7 mouse cellular contexts compared by ENCODE assay signal in genomic region chr17:87530818-87531410, GRCm38 (mm10).
DNase-seq lines count a peak whose midpoint lies in the region; ATAC-seq and TF ChIP-seq lines count a peak whose summit lies in the region.

No protein-coding gene starts in this region.

- H3K9me3 ChIP-seq in megakaryocyte, embryonic 14.5 days: no peaks in the 10 kb centered on the region
- no peaks in the 10 kb centered on the region for H3K9me3 ChIP-seq in forebrain, embryonic 13.5 days (replicated peaks)
- H3K9me3 ChIP-seq in limb, embryonic 10.5 days (replicated peaks): no peaks in the 10 kb centered on the region

- 2% methylated on average over 17 of the region's 17 CpGs for WGBS in forebrain, embryonic 13.5 days
- 3% methylated on average over 17 of the region's 17 CpGs for WGBS in limb, embryonic 10.5 days
- 9% methylated on average over 17 of the region's 17 CpGs for WGBS in olfactory bulb, adult 2 months

- no peak overlapping the region; the same call in 1 of the 2 replicates for H3K27ac ChIP-seq in forebrain, embryonic 13.5 days
- peak overlapping the region; percentile 51 for H3K27ac ChIP-seq in limb, embryonic 10.5 days
- peak overlapping the region; percentile 6; the same call in 1 of the 2 replicates for H3K27ac ChIP-seq in olfactory bulb, adult 2 months (ENCODE audit: insufficient read depth, low read depth, low read length)

- peaks cover 2% of the 10 kb centered on the region for H3K27me3 ChIP-seq in megakaryocyte, embryonic 14.5 days (replicated peaks)
- H3K27me3 ChIP-seq in forebrain, embryonic 13.5 days: peaks cover 6% of the 10 kb centered on the region; the same call in 1 of the 2 replicates
- peaks cover 10% of the 10 kb centered on the region; the same call in 1 of the 2 replicates for H3K27me3 ChIP-seq in limb, embryonic 10.5 days (ENCODE audit: low read depth, poor library complexity, severe bottlenecking)

- H3K9ac ChIP-seq in forebrain, embryonic 13.5 days: peak overlapping the region; percentile 55

- H3K4me1 ChIP-seq in megakaryocyte, embryonic 14.5 days: peaks cover 37% of the 10 kb centered on the region
- H3K4me1 ChIP-seq in forebrain, embryonic 13.5 days: peaks cover 27% of the 10 kb centered on the region
- H3K4me1 ChIP-seq in limb, embryonic 10.5 days: peaks cover 32% of the 10 kb centered on the region
- peaks cover 23% of the 10 kb centered on the region for H3K4me1 ChIP-seq in olfactory bulb, adult 2 months (ENCODE audit: control insufficient read depth, insufficient read depth, low read length)

- peak; percentile 46 for DNase-seq in limb, embryonic 10.5 days (ENCODE audit: low spot score)
- DNase-seq in natural killer cell, adult 2 months (ENCODE audit: low spot score in 2 of 2): no peak
- DNase-seq in testis, postnatal 14 days (ENCODE audit: low spot score): no peak

- H3K4me3 ChIP-seq in megakaryocyte, embryonic 14.5 days (replicated peaks): peak overlapping the region; percentile 86
- H3K4me3 ChIP-seq in forebrain, embryonic 13.5 days: peak overlapping the region; percentile 45
- peak overlapping the region; percentile 55 for H3K4me3 ChIP-seq in limb, embryonic 10.5 days
- peak overlapping the region; percentile 47 for H3K4me3 ChIP-seq in olfactory bulb, adult 2 months (ENCODE audit: insufficient read depth, low read depth, low read length)

- peak overlapping the region; percentile 64 for H3K4me2 ChIP-seq in forebrain, embryonic 13.5 days

- TF ChIP-seq POLR2A in olfactory bulb, adult 2 months (IDR thresholded peaks at IDR 0.05; ENCODE audit: insufficient read depth, low read depth, low read length): no peak

- no peak for TF ChIP-seq CTCF in olfactory bulb, adult 2 months (IDR thresholded peaks at IDR 0.05; ENCODE audit: insufficient read depth, low read depth, low read length)

- H3K36me3 ChIP-seq in megakaryocyte, embryonic 14.5 days (replicated peaks; ENCODE audit: low read length): no peaks in the 10 kb centered on the region
- H3K36me3 ChIP-seq in forebrain, embryonic 13.5 days (ENCODE audit: poor library complexity, severe bottlenecking): no peaks in the 10 kb centered on the region
- H3K36me3 ChIP-seq in limb, embryonic 10.5 days: no peaks in the 10 kb centered on the region

- no peak for ATAC-seq in megakaryocyte, adult 5-6 weeks (ENCODE audit: poor library complexity, severe bottlenecking)
- peak; percentile 50 for ATAC-seq in forebrain, embryonic 13.5 days
